ENCODE assay signal across 11 mouse cellular contexts in genomic region chr7:66934062-66934461, GRCm38 (mm10).
DNase-seq lines count a peak whose midpoint lies in the region; ATAC-seq and TF ChIP-seq lines count a peak whose summit lies in the region.
"Had no signal": no experiment of that assay in that cellular context is flagged by ENCODE, and none has a peak within 500 bp of the region (broad histone marks: within the 10 kb centered on the region; RNA-seq: fewer than 3 reads in every experiment).

No protein-coding gene starts in this region.

- TF ChIP-seq CTCF in hindbrain, postnatal 0 days (IDR thresholded peaks at IDR 0.05; ENCODE audit: low read depth) = no peak
- TF ChIP-seq CTCF in layer of hippocampus, adult 2 months (conservative IDR thresholded peaks at IDR 0.05) = no peak

- no peaks in the 10 kb centered on the region for H3K4me1 ChIP-seq in hindbrain, postnatal 0 days (ENCODE audit: insufficient read depth, low read length)
- H3K4me1 ChIP-seq in hindbrain, embryonic 14.5 days (replicated peaks; ENCODE audit: control insufficient read depth, insufficient read depth, low read length) = no peaks in the 10 kb centered on the region
- peaks cover 37% of the 10 kb centered on the region for H3K4me1 ChIP-seq in limb, embryonic 14.5 days (ENCODE audit: control insufficient read depth, insufficient read depth, low read length)
- H3K4me1 ChIP-seq in midbrain, embryonic 10.5 days = peaks cover 31% of the 10 kb centered on the region

- peak; percentile 12 for DNase-seq in hindbrain, postnatal 0 days (ENCODE audit: low spot score)
- DNase-seq in hindbrain, embryonic 14.5 days (ENCODE audit: low spot score) = no peak
- peak; percentile 26 to 29 for DNase-seq in frontal cortex, postnatal 14 days (ENCODE audit: low spot score in 2 of 2)
- DNase-seq in layer of hippocampus, adult 2 months (ENCODE audit: low spot score in 2 of 2) = peak; percentile 55 to 71
- peak; percentile 50 for DNase-seq in limb, embryonic 14.5 days (ENCODE audit: low spot score)
- DNase-seq in natural killer cell, adult 2 months (ENCODE audit: low spot score in 2 of 2) = no peak
- DNase-seq in midbrain, embryonic 10.5 days (ENCODE audit: low spot score) = no peak
- no peak for DNase-seq in cerebellum, adult 8-10 months
- DNase-seq: gastrocnemius, postnatal 36 days had no signal

- no peaks in the 10 kb centered on the region for H3K9me3 ChIP-seq in hindbrain, postnatal 0 days (ENCODE audit: low read length)
- no peaks in the 10 kb centered on the region for H3K9me3 ChIP-seq in hindbrain, embryonic 14.5 days (ENCODE audit: control insufficient read depth, low read length)
- no peaks in the 10 kb centered on the region for H3K9me3 ChIP-seq in limb, embryonic 14.5 days (ENCODE audit: control insufficient read depth, low read length)
- no peaks in the 10 kb centered on the region for H3K9me3 ChIP-seq in midbrain, embryonic 10.5 days (replicated peaks)

- H3K36me3 ChIP-seq in hindbrain, postnatal 0 days (ENCODE audit: insufficient read depth, low read length) = no peaks in the 10 kb centered on the region
- no peaks in the 10 kb centered on the region for H3K36me3 ChIP-seq in hindbrain, embryonic 14.5 days (replicated peaks; ENCODE audit: control insufficient read depth, insufficient read depth)
- H3K36me3 ChIP-seq in limb, embryonic 14.5 days (ENCODE audit: control insufficient read depth, insufficient read depth, low read length) = no peaks in the 10 kb centered on the region; the same call in 1 of the 2 replicates
- no peaks in the 10 kb centered on the region for H3K36me3 ChIP-seq in midbrain, embryonic 10.5 days

- H3K27ac ChIP-seq in hindbrain, postnatal 0 days = no peak overlapping the region
- no peak overlapping the region for H3K27ac ChIP-seq in hindbrain, embryonic 14.5 days
- H3K27ac ChIP-seq in layer of hippocampus, adult 2 months = peak overlapping the region; percentile 12
- H3K27ac ChIP-seq in limb, embryonic 14.5 days (replicated peaks; ENCODE audit: low read depth, low read length) = 0 out of 2 replicates have a peak overlapping the region, but pooled peaks have one; percentile 38
- no peak overlapping the region for H3K27ac ChIP-seq in midbrain, embryonic 10.5 days (replicated peaks)
- H3K27ac ChIP-seq: kidney, postnatal 0 days had no signal

- H3K27me3 ChIP-seq in hindbrain, postnatal 0 days (ENCODE audit: insufficient read depth, low read length) = no peaks in the 10 kb centered on the region
- no peaks in the 10 kb centered on the region for H3K27me3 ChIP-seq in hindbrain, embryonic 14.5 days (ENCODE audit: control insufficient read depth, insufficient read depth, low read length)
- no peaks in the 10 kb centered on the region for H3K27me3 ChIP-seq in limb, embryonic 14.5 days (ENCODE audit: control insufficient read depth, insufficient read depth, low read length)
- no peaks in the 10 kb centered on the region for H3K27me3 ChIP-seq in midbrain, embryonic 10.5 days (ENCODE audit: low read depth, poor library complexity, severe bottlenecking)

- H3K9ac ChIP-seq in hindbrain, postnatal 0 days (replicated peaks; ENCODE audit: low read length) = no peak overlapping the region
- no peak overlapping the region for H3K9ac ChIP-seq in hindbrain, embryonic 14.5 days
- no peak overlapping the region for H3K9ac ChIP-seq in limb, embryonic 14.5 days (ENCODE audit: low read depth, low read length, severe bottlenecking)
- H3K9ac ChIP-seq: lung, embryonic 14.5 days had no signal

- no peak for ATAC-seq in hindbrain, postnatal 0 days
- no peak for ATAC-seq in hindbrain, embryonic 14.5 days (ENCODE audit: low FRiP score)
- ATAC-seq in limb, embryonic 14.5 days (ENCODE audit: low FRiP score, low read depth) = peak; percentile 20; the same call in 1 of the 2 replicates

- no peak overlapping the region for H3K4me2 ChIP-seq in hindbrain, postnatal 0 days (ENCODE audit: low read depth, low read length)
- no peak overlapping the region for H3K4me2 ChIP-seq in hindbrain, embryonic 14.5 days (replicated peaks)
- no peak overlapping the region for H3K4me2 ChIP-seq in limb, embryonic 14.5 days (replicated peaks; ENCODE audit: low read depth, low read length, severe bottlenecking)
- H3K4me2 ChIP-seq: lung, embryonic 14.5 days had no signal

- 44% methylated on average over 6 of the region's 6 CpGs for WGBS in hindbrain, postnatal 0 days
- 70% methylated on average over 6 of the region's 6 CpGs for WGBS in hindbrain, embryonic 14.5 days
- WGBS in limb, embryonic 14.5 days = 34% methylated on average over 6 of the region's 6 CpGs
- 83% methylated on average over 6 of the region's 6 CpGs for WGBS in midbrain, embryonic 10.5 days

- no peak for TF ChIP-seq POLR2A in limb, embryonic 14.5 days (IDR thresholded peaks at IDR 0.05; ENCODE audit: borderline replicate concordance, extremely low read depth, insufficient read depth, insufficient read length)

- H3K4me3 ChIP-seq in hindbrain, postnatal 0 days (ENCODE audit: low read length) = no peak overlapping the region
- H3K4me3 ChIP-seq in hindbrain, embryonic 14.5 days (replicated peaks; ENCODE audit: low read length) = no peak overlapping the region
- H3K4me3 ChIP-seq in layer of hippocampus, adult 2 months = no peak overlapping the region
- H3K4me3 ChIP-seq in limb, embryonic 14.5 days (replicated peaks; ENCODE audit: low read length) = no peak overlapping the region
- no peak overlapping the region for H3K4me3 ChIP-seq in midbrain, embryonic 10.5 days

Comparison
In these comparisons a context has a peak if more than half of its experiments do, and no peak if none do; other contexts are left out.
1. DNase-seq: peak in hindbrain, postnatal 0 days (single experiment), frontal cortex, postnatal 14 days (2 of 2), layer of hippocampus, adult 2 months (2 of 2) and limb, embryonic 14.5 days (single experiment); none in hindbrain, embryonic 14.5 days (single experiment), natural killer cell, adult 2 months (0 of 2), midbrain, embryonic 10.5 days (single experiment) and cerebellum, adult 8-10 months (single experiment).
2. H3K27ac ChIP-seq: peak in layer of hippocampus, adult 2 months (single experiment) and limb, embryonic 14.5 days (single experiment); none in hindbrain, postnatal 0 days (single experiment), hindbrain, embryonic 14.5 days (single experiment) and midbrain, embryonic 10.5 days (single experiment).